Mouse (Mus musculus) lung, adult 2 months (tissue): ENCODE results near the gene Rasal1.

Experiments used
- CTCF ChIP-seq: fragments of 200-500 bp; IDR thresholded peaks from 2 replicates; pipeline ENCODE4 v1.5.1; 2011; ENCODE audit warnings: mild to moderate bottlenecking, low read length, control low read depth; ENCODE audit not compliant: insufficient read depth
- POLR2A ChIP-seq: fragments of 200-500 bp; IDR thresholded peaks from 2 replicates; pipeline ENCODE4 v1.6.1; 2011; ENCODE audit warnings: low read depth, mild to moderate bottlenecking, control low read depth, low read length, borderline replicate concordance; ENCODE audit errors: extremely low read depth

DNA sequence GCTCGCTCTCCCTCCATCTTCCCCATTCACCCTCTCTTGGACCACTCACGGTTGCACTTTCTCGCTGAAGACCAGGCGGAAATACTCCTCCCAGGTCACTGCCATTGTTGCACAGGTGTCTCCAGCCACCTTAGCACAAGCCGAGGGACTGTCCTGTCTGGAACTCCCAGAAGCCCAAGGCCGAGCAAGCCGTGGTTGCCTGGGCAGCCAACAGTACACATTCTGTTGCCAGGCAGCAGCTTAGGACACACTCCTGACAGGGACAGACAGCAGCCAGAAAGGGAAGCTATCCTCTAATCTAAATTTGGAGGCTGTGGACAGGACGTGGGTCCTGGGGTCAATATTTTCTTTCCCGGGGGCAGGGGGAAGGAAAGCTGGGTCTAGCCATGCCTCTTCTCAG is 14.5 kb upstream of the Rasal1 start, which contains the start of gene Cfap73:
- TF ChIP-seq CTCF (no peak), POLR2A (no peak)
